8 mouse cellular contexts compared by ENCODE assay signal in the genomic region with DNA sequence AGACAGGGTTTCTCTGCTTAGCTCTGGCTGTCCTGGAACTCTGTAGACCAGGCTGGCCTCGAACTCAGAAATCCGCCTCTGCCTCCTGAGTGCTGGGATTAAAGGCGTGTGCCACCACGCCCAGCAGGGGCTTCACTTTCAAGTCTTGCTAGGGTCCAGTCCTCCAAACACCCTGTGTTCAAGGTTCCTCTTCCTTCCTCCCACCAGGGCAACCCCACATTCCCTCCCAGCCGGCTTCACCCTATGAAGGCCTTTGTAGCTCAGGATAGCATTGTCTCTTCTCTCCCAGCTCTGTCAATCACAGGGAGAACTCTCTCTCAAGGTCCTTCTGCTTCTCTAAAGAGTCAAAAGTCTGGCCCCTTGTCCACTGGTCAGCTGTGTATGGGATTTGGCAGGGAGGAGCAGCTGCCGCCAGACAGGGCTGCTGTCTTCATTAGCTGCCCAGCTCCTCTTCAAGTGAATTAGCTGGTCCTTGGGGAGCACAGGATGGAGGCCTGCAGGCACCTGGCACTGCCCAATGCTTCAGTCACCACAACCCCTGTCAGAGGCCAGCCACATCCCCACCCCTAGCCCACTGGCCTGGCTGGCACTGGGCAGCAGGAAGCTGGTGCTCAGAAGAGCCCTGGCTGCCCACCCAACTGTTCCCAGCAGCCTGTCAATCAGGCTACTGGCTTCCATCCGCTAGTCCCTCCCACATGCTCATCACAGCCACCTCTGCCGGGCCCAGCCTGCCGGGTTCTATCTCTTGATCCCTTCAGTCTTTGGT. TPM values are rescaled to one million over a fixed set of nuclear protein-coding genes. Genes with fewer than 3 reads are reported as not detected.
DNase-seq lines count a peak whose midpoint lies in the region; ATAC-seq and TF ChIP-seq lines count a peak whose summit lies in the region.
"Had no signal": no experiment of that assay in that cellular context is flagged by ENCODE, and none has a peak within 500 bp of the region (broad histone marks: within the 10 kb centered on the region; RNA-seq: fewer than 3 reads in every experiment).

No protein-coding gene starts in this region.

- TF ChIP-seq EP300 in liver, postnatal 0 days (IDR thresholded peaks at IDR 0.05; ENCODE audit: low read depth) = no peak

- H3K27me3 ChIP-seq in liver, postnatal 0 days (ENCODE audit: insufficient read depth, low read length) = no peaks in the 10 kb centered on the region
- no peaks in the 10 kb centered on the region for H3K27me3 ChIP-seq in liver, embryonic 11.5 days (replicated peaks; ENCODE audit: control insufficient read depth, insufficient read depth, low read length)
- H3K27me3 ChIP-seq in hindbrain, embryonic 16.5 days (replicated peaks; ENCODE audit: control insufficient read depth, insufficient read depth, low read length) = no peaks in the 10 kb centered on the region
- H3K27me3 ChIP-seq in neural tube, embryonic 15.5 days (replicated peaks) = no peaks in the 10 kb centered on the region
- no peaks in the 10 kb centered on the region for H3K27me3 ChIP-seq in kidney, embryonic 14.5 days (ENCODE audit: control insufficient read depth, insufficient read depth, low read length)
- H3K27me3 ChIP-seq: megakaryocyte, embryonic 14.5 days had no signal

- no peak for DNase-seq in liver, postnatal 0 days
- DNase-seq in liver, embryonic 11.5 days (ENCODE audit: low spot score) = no peak
- DNase-seq in layer of hippocampus, adult 8-10 months (ENCODE audit: low spot score in 2 of 2) = no peak

- no peak overlapping the region for H3K9ac ChIP-seq in liver, postnatal 0 days (replicated peaks)
- H3K9ac ChIP-seq in liver, embryonic 11.5 days (ENCODE audit: low read depth, low read length) = no peak overlapping the region; the same call in 1 of the 2 replicates
- peak overlapping the region; percentile 35; the same call in 1 of the 2 replicates for H3K9ac ChIP-seq in hindbrain, embryonic 16.5 days (ENCODE audit: low read depth, low read length)
- H3K9ac ChIP-seq in neural tube, embryonic 15.5 days (replicated peaks) = no peak overlapping the region
- H3K9ac ChIP-seq in kidney, embryonic 14.5 days (ENCODE audit: low read depth, low read length) = no peak overlapping the region

- WGBS in liver, postnatal 0 days (ENCODE audit: insufficient replicate concordance) = 61% methylated on average over 9 of the region's 9 CpGs
- 56% methylated on average over 9 of the region's 9 CpGs for WGBS in liver, embryonic 11.5 days
- 38% methylated on average over 9 of the region's 9 CpGs for WGBS in hindbrain, embryonic 16.5 days
- 47% methylated on average over 9 of the region's 9 CpGs for WGBS in neural tube, embryonic 15.5 days
- WGBS in kidney, embryonic 14.5 days = 65% methylated on average over 9 of the region's 9 CpGs

- no peaks in the 10 kb centered on the region for H3K9me3 ChIP-seq in liver, postnatal 0 days (ENCODE audit: low read length)
- H3K9me3 ChIP-seq in liver, embryonic 11.5 days (ENCODE audit: control insufficient read depth, low read length) = no peaks in the 10 kb centered on the region
- no peaks in the 10 kb centered on the region for H3K9me3 ChIP-seq in hindbrain, embryonic 16.5 days (ENCODE audit: control insufficient read depth, low read length)
- no peaks in the 10 kb centered on the region for H3K9me3 ChIP-seq in neural tube, embryonic 15.5 days (replicated peaks)
- H3K9me3 ChIP-seq in kidney, embryonic 14.5 days (ENCODE audit: control insufficient read depth, low read length) = no peaks in the 10 kb centered on the region
- H3K9me3 ChIP-seq: megakaryocyte, embryonic 14.5 days had no signal

- no peak for TF ChIP-seq CTCF in liver, postnatal 0 days (IDR thresholded peaks at IDR 0.05; ENCODE audit: low read depth)

- no peak overlapping the region for H3K4me2 ChIP-seq in liver, postnatal 0 days (ENCODE audit: low read depth, low read length)
- H3K4me2 ChIP-seq in liver, embryonic 11.5 days = no peak overlapping the region
- no peak overlapping the region for H3K4me2 ChIP-seq in hindbrain, embryonic 16.5 days (ENCODE audit: low read length)
- H3K4me2 ChIP-seq in neural tube, embryonic 15.5 days = no peak overlapping the region
- H3K4me2 ChIP-seq in kidney, embryonic 14.5 days (replicated peaks; ENCODE audit: low read depth, low read length) = no peak overlapping the region

- H3K27ac ChIP-seq in liver, postnatal 0 days (ENCODE audit: low read depth) = peak overlapping the region; percentile 55; the same call in 1 of the 2 replicates
- H3K27ac ChIP-seq in liver, embryonic 11.5 days (ENCODE audit: low read depth, low read length) = no peak overlapping the region
- peak overlapping the region; percentile 11; the same call in 1 of the 2 replicates for H3K27ac ChIP-seq in hindbrain, embryonic 16.5 days (ENCODE audit: low read depth, low read length)
- 0 out of 2 replicates have a peak overlapping the region, but pooled peaks have one; percentile 14 for H3K27ac ChIP-seq in neural tube, embryonic 15.5 days (replicated peaks)
- H3K27ac ChIP-seq in kidney, embryonic 14.5 days (ENCODE audit: low read depth, low read length) = no peak overlapping the region

- H3K36me3 ChIP-seq in liver, postnatal 0 days (replicated peaks; ENCODE audit: insufficient read depth, low read length) = no peaks in the 10 kb centered on the region
- no peaks in the 10 kb centered on the region for H3K36me3 ChIP-seq in liver, embryonic 11.5 days (ENCODE audit: control insufficient read depth, insufficient read depth, low read length)
- no peaks in the 10 kb centered on the region for H3K36me3 ChIP-seq in hindbrain, embryonic 16.5 days (ENCODE audit: control insufficient read depth, insufficient read depth, low read length)
- no peaks in the 10 kb centered on the region for H3K36me3 ChIP-seq in neural tube, embryonic 15.5 days
- H3K36me3 ChIP-seq in kidney, embryonic 14.5 days (ENCODE audit: control insufficient read depth, insufficient read depth, low read length) = no peaks in the 10 kb centered on the region

- no peak overlapping the region for H3K4me3 ChIP-seq in liver, postnatal 0 days (ENCODE audit: low read depth, low read length)
- no peak overlapping the region for H3K4me3 ChIP-seq in liver, embryonic 11.5 days (ENCODE audit: low read depth, low read length)
- H3K4me3 ChIP-seq in hindbrain, embryonic 16.5 days (ENCODE audit: low read length) = no peak overlapping the region
- H3K4me3 ChIP-seq in neural tube, embryonic 15.5 days (replicated peaks) = no peak overlapping the region
- no peak overlapping the region for H3K4me3 ChIP-seq in kidney, embryonic 14.5 days (ENCODE audit: low read length)
- H3K4me3 ChIP-seq: megakaryocyte, embryonic 14.5 days had no signal

- ATAC-seq in liver, postnatal 0 days = no peak
- no peak for ATAC-seq in liver, embryonic 11.5 days (replicated peaks; ENCODE audit: low FRiP score)
- peak; percentile 30 for ATAC-seq in common myeloid progenitor, adult 5-6 weeks (replicated peaks; ENCODE audit: low read depth, poor library complexity, severe bottlenecking)
- peak; percentile 69; the same call in 1 of the 2 replicates for ATAC-seq in hindbrain, embryonic 16.5 days
- no peak for ATAC-seq in neural tube, embryonic 15.5 days (ENCODE audit: low FRiP score)
- no peak for ATAC-seq in kidney, embryonic 14.5 days (ENCODE audit: low FRiP score, low TSS enrichment)

- H3K4me1 ChIP-seq in liver, postnatal 0 days (ENCODE audit: insufficient read depth) = peaks cover 14% of the 10 kb centered on the region
- peaks cover 17% of the 10 kb centered on the region for H3K4me1 ChIP-seq in liver, embryonic 11.5 days (replicated peaks; ENCODE audit: control insufficient read depth, insufficient read depth, low read length)
- H3K4me1 ChIP-seq in hindbrain, embryonic 16.5 days (ENCODE audit: control insufficient read depth, insufficient read depth, low read depth, low read length) = peaks cover 10% of the 10 kb centered on the region
- peaks cover 32% of the 10 kb centered on the region for H3K4me1 ChIP-seq in neural tube, embryonic 15.5 days
- peaks cover 6% of the 10 kb centered on the region; the same call in 1 of the 2 replicates for H3K4me1 ChIP-seq in kidney, embryonic 14.5 days (ENCODE audit: control insufficient read depth, insufficient read depth, low read length)

RNA-seq across cellular contexts. Expression of a gene that starts 15.7 kb away (rescaled TPM):
- 750 and 799 TPM in 2 replicates for polyA plus RNA-seq in liver, postnatal 0 days (2015; fragmentation: Nextera tagmentation; extraction: Ambion mirVana)
- 2,666 and 2,805 TPM in 2 replicates for polyA plus RNA-seq in liver, embryonic 11.5 days (2014; fragmentation: Nextera tagmentation; extraction: Ambion mirVana)
- total RNA-seq in common myeloid progenitor, adult 5-6 weeks (2017) = 6,083 and 6,415 TPM in 2 replicates
- 1,165 and 1,204 TPM in 2 replicates for polyA plus RNA-seq in hindbrain, embryonic 16.5 days (2015; fragmentation: Nextera tagmentation; extraction: Ambion mirVana)
- 1,254 and 1,565 TPM in 2 replicates for polyA plus RNA-seq in neural tube, embryonic 15.5 days (2015; fragmentation: Nextera tagmentation; extraction: Ambion mirVana)
- 3,750 and 4,450 TPM in 2 replicates for polyA plus RNA-seq in kidney, embryonic 14.5 days (2014; fragmentation: Nextera tagmentation; extraction: Ambion mirVana)
- 100 to 1,000 TPM; 420 to 464 (median 444) TPM for total RNA-seq in layer of hippocampus, adult 8-10 months (2022)

Comparison
In these comparisons a context has a peak if more than half of its experiments do, and no peak if none do; other contexts are left out.
1. H3K27ac ChIP-seq: peak in liver, postnatal 0 days (single experiment), hindbrain, embryonic 16.5 days (single experiment) and neural tube, embryonic 15.5 days (single experiment); none in liver, embryonic 11.5 days (single experiment) and kidney, embryonic 14.5 days (single experiment).
2. ATAC-seq: peak in common myeloid progenitor, adult 5-6 weeks (single experiment) and hindbrain, embryonic 16.5 days (single experiment); none in liver, postnatal 0 days (single experiment), liver, embryonic 11.5 days (single experiment), neural tube, embryonic 15.5 days (single experiment) and kidney, embryonic 14.5 days (single experiment).